Mouse (Mus musculus): ENCODE results near the gene Tbc1d10b. TPM values are rescaled to one million over a fixed set of nuclear protein-coding genes. Genes with fewer than 3 reads are reported as not detected.

The Tbc1d10b gene
- total and polyA plus RNA-seq, 3 experiments, result 37.4 to 70.3 TPM; not detected in 1

- Histone ChIP-seq H3K4me1 (ENCODE audit: control insufficient read depth in 1 of 2, insufficient read depth in 2 of 2, low read length in 2 of 2) (peaks cover 0 to 12% of the 10 kb centered on the region in 2 experiments; a peak in 2 of 4 replicates), H3K4me3 (ENCODE audit: control insufficient read depth in 1 of 2, insufficient read depth in 1 of 2, low read depth in 2 of 2, low read length in 2 of 2) (peak within 1 kb of the TSS; percentile 60 to 99), H3K9me3 (replicated peaks; ENCODE audit: insufficient read depth, low read length) (no peaks in the 10 kb centered on the region), H3K36me3 (ENCODE audit: control insufficient read depth in 1 of 2, insufficient read depth in 2 of 2, low read length in 2 of 2) (peaks cover 0 to 12% of the 10 kb centered on the region in 2 experiments; a peak in 2 of 4 replicates), H3K9ac (ENCODE audit: control insufficient read depth, low read depth, low read length, poor library complexity, severe bottlenecking) (peak within 1 kb of the TSS; percentile 94), H3K79me2 (ENCODE audit: control insufficient read depth, insufficient read depth, low read length, poor library complexity) (peaks cover 14% of the 10 kb centered on the region), H3K27me3 (ENCODE audit: control insufficient read depth in 1 of 2, insufficient read depth in 2 of 2, low read length in 2 of 2) (no peaks in the 10 kb centered on the region), H3K27ac (ENCODE audit: control insufficient read depth, low read depth, low read length) (peak within 1 kb of the TSS; percentile 92)
- peak; percentile 98 for DNase-seq (ENCODE audit: low read depth, low spot score)
- TF ChIP-seq GABPA (IDR thresholded peaks at IDR 0.05; ENCODE audit: low read depth, low read length) (no peak), ZMIZ1 (IDR thresholded peaks at IDR 0.05; ENCODE audit: low read depth, low read length) (peak; percentile 67; the same call in 1 of the 2 replicates), CHD1 (IDR thresholded peaks at IDR 0.05; ENCODE audit: low read depth, low read length) (no peak), TAL1 (IDR thresholded peaks at IDR 0.05; ENCODE audit: low read length) (no peak), NELFE (IDR thresholded peaks at IDR 0.05; ENCODE audit: low read depth, low read length) (peak; percentile 81), MYB (IDR thresholded peaks at IDR 0.05; ENCODE audit: low read depth, low read length) (no peak), USF2 (IDR thresholded peaks at IDR 0.05; ENCODE audit: borderline replicate concordance in 1 of 2, insufficient read depth in 1 of 2, low read depth in 1 of 2, low read length in 2 of 2) (no peak), EP300 (IDR thresholded peaks at IDR 0.05; ENCODE audit: low read depth in 1 of 2, low read length in 2 of 2) (no peak), POLR2AphosphoS5 (IDR thresholded peaks at IDR 0.05; ENCODE audit: borderline replicate concordance, low read depth, low read length) (peak; percentile 20; the same call in 1 of the 2 replicates), CHD2 (IDR thresholded peaks at IDR 0.05; ENCODE audit: low read length) (peak; percentile 96), USF1 (IDR thresholded peaks at IDR 0.05; ENCODE audit: low read depth, low read length) (peak; percentile 23; the same call in 1 of the 2 replicates), ELF1 (IDR thresholded peaks at IDR 0.05; ENCODE audit: low read depth, low read length) (peak; percentile 99), MAX (IDR thresholded peaks at IDR 0.05; ENCODE audit: low read length) (peak; percentile 92), POLR2AphosphoS2 (IDR thresholded peaks at IDR 0.05; ENCODE audit: low read length) (peak; percentile 96), BHLHE40 (IDR thresholded peaks at IDR 0.05; ENCODE audit: borderline replicate concordance, low read depth, low read length) (peak; percentile 57; the same call in 1 of the 2 replicates), TBP (IDR thresholded peaks at IDR 0.05; ENCODE audit: low read depth, low read length) (peak; percentile 51; the same call in 1 of the 2 replicates), GATA1 (IDR thresholded peaks at IDR 0.05; ENCODE audit: low read depth, low read length) (no peak), SMC3 (IDR thresholded peaks at IDR 0.05; ENCODE audit: low read depth, low read length) (peak; percentile 38), JUND (IDR thresholded peaks at IDR 0.05; ENCODE audit: low read depth, low read length) (no peak), CTCF (IDR thresholded peaks at IDR 0.05 in 2 of 3, conservative IDR thresholded peaks at IDR 0.05 in 1 of 3; ENCODE audit: control insufficient read depth in 1 of 3, insufficient read depth in 1 of 3, low read depth in 2 of 3, low read length in 3 of 3, poor library complexity in 1 of 3, severe bottlenecking in 1 of 3) (peak in 2 of 3 experiments; percentile 18 to 38; a peak in 2 of 6 replicates), ZNF384 (IDR thresholded peaks at IDR 0.05; ENCODE audit: low read depth, low read length) (no peak), POLR2A (IDR thresholded peaks at IDR 0.05; ENCODE audit: control insufficient read depth in 1 of 2, insufficient read depth in 1 of 2, low read depth in 1 of 2, low read length in 2 of 2, poor library complexity in 1 of 2) (peak; percentile 51 to 75; a peak in 3 of 4 replicates), TCF12 (IDR thresholded peaks at IDR 0.05; ENCODE audit: low read depth, low read length) (no peak; the same call in 1 of the 2 replicates), MAFK (IDR thresholded peaks at IDR 0.05; ENCODE audit: borderline replicate concordance, low read depth, low read length) (no peak), E2F4 (IDR thresholded peaks at IDR 0.05; ENCODE audit: borderline replicate concordance, low read depth, low read length) (peak; percentile 99), RCOR1 (IDR thresholded peaks at IDR 0.05; ENCODE audit: low read depth, low read length) (no peak), UBTF (IDR thresholded peaks at IDR 0.05; ENCODE audit: borderline replicate concordance, insufficient read depth, low read depth, low read length) (0 out of 2 replicates have a peak, but pooled peaks have one; percentile 47), ZC3H11A (IDR thresholded peaks at IDR 0.05; ENCODE audit: low read depth, low read length) (no peak), MAZ (IDR thresholded peaks at IDR 0.05; ENCODE audit: low read depth, low read length) (peak; percentile 71; the same call in 1 of the 2 replicates), MYC (IDR thresholded peaks at IDR 0.05; ENCODE audit: low read depth, low read length) (peak; percentile 77), HCFC1 (IDR thresholded peaks at IDR 0.05; ENCODE audit: low read depth, low read length) (peak; percentile 98), ETS1 (IDR thresholded peaks at IDR 0.05; ENCODE audit: low read depth, low read length) (peak; percentile 41; the same call in 1 of the 2 replicates), SIN3A (IDR thresholded peaks at IDR 0.05; ENCODE audit: low read length) (peak; percentile 93), NRF1 (IDR thresholded peaks at IDR 0.05; ENCODE audit: insufficient read depth, low read depth, low read length, poor library complexity, severe bottlenecking) (0 out of 2 replicates have a peak, but pooled peaks have one; percentile 24), MXI1 (IDR thresholded peaks at IDR 0.05; ENCODE audit: low read depth, low read length) (no peak)
Observed at GRCm38 (mm10) chr7:127195544-127196295, 12.5 kb downstream of the Tbc1d10b start, which contains the start of gene Cd2bp2. Gene Cd2bp2 (minus strand): TSS chr7:127196050.

All from MEL (cell line).